Mouse (Mus musculus): Measurements from ENCODE around the gene Ttll4.

Ttll4 gene

DNA sequence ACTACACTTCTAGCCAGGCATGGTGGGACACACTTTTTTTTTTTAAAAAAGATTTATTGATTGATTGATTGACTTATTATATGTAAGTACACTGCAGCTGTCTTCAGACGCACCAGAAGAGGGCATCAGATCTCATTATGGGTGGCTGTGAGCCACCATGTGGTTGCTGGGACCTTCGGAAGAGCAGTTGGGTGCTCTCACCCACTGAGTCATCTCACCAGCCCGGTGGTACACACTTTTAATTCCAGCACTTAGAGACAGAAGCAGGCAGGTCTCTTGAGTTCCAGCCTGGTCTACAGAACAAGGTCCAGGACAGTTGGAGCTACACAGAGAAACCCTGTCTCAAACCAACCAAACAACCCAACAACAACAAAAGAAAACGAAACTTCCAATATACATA is 50.5 kb downstream of the Ttll4 start:
- no peak for DNase-seq (ENCODE audit: low read depth, low spot score)

GRCm38 (mm10) chr1:74712461-74713098 is 51.0 kb downstream of the Ttll4 start:
- no peak for DNase-seq (ENCODE audit: low read depth, low spot score)

DNA sequence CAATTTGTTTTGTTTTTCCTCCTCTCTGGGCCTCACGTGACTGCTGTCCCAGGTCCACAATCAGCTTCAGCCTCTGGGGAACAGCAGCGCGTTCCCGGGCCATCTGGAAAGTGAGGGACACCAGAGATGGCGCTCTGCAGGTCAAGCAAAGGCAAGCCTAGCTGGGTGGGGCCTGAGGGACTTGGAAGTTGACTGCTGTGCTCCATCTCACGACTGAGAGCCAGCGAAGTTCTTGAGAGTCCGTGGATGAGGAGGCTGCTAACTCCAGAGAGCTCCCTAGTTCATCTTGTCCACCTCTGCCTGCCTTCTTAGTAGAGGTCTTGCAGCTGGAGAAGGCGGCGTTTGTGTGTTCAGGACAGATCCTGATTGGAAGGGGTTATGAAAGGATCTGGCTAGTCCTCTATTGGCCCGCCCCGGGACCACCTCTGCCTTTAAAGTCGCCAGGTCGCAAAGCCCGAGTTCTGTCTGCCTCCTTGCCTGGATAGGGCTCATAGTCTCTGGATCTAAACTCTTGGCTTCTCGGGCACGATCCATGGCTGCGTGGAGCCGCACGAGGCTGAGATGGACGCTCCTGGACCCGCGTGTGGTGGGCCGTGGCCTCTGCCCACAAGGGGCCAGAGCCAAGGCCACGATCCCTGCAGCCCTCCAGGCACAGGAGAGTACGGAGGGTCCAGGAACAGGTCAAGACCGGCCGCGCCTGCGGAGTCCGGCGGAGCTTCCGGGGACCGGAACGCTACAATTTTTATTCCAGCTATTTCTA is 51.7 kb downstream of the Ttll4 start, which contains the start of gene Cyp27a1:
TSS of gene Cyp27a1 (plus strand) at position 476 of the 760 bp plus-strand sequence.
- DNase-seq (ENCODE audit: low read depth, low spot score): no peak

- no peak for DNase-seq (ENCODE audit: low read depth, low spot score)
These were observed 52.5 kb downstream of the Ttll4 start for GRCm38 (mm10) chr1:74713859-74714730.

DNA sequence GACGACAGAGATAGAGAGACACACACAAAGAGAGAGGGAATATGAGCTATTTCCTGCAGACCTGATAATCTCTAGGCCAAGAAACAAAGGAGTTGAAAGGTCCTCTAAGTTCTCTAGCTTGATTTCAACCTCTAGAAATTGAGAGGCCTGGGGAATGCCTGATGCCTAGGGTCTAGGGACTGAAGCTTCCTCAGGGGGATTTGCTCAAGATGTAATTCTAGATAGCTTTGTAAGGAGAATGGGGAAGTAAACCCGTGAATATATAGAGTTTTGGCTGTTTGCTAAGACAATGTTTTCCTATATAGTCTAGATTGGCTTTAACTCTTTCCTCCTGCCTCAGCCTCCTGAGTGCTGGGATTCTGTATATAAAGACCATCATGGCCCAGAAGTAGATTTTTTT is 53.4 kb downstream of the Ttll4 start:
- DNase-seq (ENCODE audit: low read depth, low spot score): no peak

DNA sequence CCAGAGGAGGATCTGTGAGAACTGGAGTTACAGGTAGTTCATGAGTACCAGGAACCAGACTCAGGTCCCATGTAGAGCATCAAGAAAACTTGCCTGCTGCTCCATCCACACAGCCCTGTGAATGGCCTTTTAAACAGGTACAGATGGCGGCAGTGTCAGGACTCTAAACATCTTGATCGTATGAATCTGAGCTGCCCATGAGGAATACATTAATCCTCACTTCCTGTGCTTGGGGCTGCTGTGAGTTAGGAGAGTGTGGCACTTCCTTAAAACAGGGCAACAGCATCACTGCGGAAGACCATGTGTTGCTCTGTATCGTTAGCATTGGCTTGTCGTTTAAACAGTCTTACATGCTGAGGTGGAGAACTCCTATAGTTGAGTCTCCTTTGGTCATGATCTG is 53.9 kb downstream of the Ttll4 start:
- DNase-seq (ENCODE audit: low read depth, low spot score): no peak

- no peak for DNase-seq (ENCODE audit: low read depth, low spot score)
These were observed 54.3 kb downstream of the Ttll4 start for GRCm38 (mm10) chr1:74715886-74716285.

GRCm38 (mm10) chr1:74718113-74718512 is 56.6 kb downstream of the Ttll4 start:
- DNase-seq (ENCODE audit: low read depth, low spot score): no peak

DNA sequence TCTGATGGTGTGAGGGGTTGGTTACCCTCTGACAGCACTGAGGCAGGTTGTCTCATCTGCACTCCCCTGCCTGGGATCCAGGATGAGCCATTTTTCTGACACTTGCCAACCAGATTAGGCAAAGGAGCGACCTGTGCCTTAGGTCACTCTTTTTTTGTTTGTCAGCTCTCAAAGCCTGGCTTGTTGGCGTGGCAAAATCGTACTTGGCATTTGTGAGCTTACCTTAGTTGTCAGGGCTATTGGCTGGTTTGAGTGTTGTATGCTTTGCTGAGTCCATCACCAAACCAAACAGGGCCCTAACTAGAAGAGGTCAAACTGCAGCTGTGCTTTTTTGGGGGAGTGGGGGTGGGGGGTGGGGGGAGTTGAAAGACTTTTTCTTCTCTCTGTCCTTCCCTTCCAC is 57.7 kb downstream of the Ttll4 start:
- no peak for DNase-seq (ENCODE audit: low read depth, low spot score)

- no peak for DNase-seq (ENCODE audit: low read depth, low spot score)
These were observed 60.1 kb downstream of the Ttll4 start for GRCm38 (mm10) chr1:74721657-74722056.

DNA sequence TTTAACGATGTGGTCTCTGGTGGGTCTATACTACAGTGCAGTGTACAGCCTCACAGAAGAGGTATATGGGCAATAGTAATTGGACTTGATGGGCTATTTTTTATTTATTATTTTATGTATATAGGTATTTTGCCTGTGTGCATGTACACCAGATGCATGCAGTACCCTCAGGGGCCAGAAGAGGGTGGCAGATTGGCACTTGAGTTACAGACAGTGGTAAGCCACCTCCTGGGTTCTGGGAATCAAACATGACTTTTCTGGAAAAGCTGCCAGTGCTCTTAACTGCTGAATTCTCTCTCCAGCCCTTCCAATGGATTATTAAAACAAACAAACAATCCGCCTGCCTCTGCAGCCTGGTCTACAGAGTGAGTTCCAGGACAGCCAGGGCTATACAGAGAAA is 62.2 kb downstream of the Ttll4 start:
- no peak for DNase-seq (ENCODE audit: low read depth, low spot score)

GRCm38 (mm10) chr1:74726114-74726513 is 64.6 kb downstream of the Ttll4 start:
- no peak for DNase-seq (ENCODE audit: low read depth, low spot score)

GRCm38 (mm10) chr1:74726674-74727073 is 65.1 kb downstream of the Ttll4 start:
- no peak for DNase-seq (ENCODE audit: low read depth, low spot score)

GRCm38 (mm10) chr1:74728446-74728845 is 66.9 kb downstream of the Ttll4 start:
- DNase-seq (ENCODE audit: low read depth, low spot score): no peak

DNA sequence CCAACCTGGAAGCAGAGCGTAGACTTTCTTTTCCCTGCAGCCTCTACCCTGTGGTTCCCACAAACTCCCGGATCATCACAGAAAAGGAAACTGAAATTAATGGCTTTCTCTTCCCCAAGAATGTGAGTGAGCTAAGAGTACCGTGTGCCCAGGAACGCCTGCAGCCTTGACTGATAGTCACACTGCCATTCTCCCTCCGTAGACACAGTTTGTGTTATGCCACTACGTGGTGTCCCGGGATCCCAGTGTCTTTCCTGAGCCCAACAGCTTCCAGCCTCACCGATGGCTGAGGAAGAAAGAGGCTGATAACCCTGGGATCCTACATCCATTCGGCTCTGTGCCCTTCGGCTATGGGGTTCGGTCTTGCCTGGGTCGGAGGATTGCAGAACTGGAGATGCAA is 75.4 kb downstream of the Ttll4 start:
- no peak for DNase-seq (ENCODE audit: low read depth, low spot score)

DNA sequence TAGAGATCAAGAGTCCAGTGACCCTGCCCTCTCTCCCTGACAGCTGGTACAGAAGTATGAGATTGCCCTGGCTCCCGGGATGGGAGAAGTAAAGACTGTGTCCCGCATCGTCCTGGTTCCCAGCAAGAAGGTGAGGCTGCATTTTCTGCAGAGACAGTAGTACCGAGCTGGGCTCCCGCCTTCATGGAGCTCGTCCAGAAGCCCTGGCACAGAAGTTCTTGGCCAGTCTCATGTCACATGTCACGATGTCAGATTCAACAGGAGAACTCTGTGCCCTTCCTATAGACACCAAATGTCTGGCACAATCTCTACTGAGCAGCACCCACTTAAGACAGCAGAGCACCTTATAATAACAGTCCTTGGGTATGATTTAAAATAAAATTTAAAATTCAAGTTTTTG is 76.0 kb downstream of the Ttll4 start:
- DNase-seq (ENCODE audit: low read depth, low spot score): no peak

DNA sequence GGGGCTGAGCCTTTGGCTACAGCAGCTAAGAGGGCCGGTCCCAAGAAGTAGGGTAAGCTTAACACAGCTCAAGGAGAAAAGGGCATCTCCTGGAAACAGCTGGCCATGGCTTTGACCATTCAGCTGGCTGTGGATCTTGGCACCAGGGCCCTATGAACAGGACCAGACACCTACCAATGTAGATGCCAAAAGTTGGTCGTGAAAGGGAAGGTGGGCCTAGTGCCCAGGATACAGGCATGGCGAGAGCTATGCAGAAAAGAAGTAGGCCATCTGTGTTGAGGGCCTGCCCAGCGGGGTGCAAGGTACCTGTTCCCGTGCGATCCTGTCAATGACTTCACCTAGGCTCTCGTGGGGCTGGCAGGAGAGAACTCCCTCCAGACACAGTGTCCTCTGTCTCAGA is 79.3 kb downstream of the Ttll4 start:
- no peak for DNase-seq (ENCODE audit: low read depth, low spot score)

GRCm38 (mm10) chr1:74747335-74747734 is 85.8 kb downstream of the Ttll4 start:
- no peak for DNase-seq (ENCODE audit: low read depth, low spot score)

- DNase-seq (ENCODE audit: low read depth, low spot score): no peak
These were observed 87.2 kb downstream of the Ttll4 start, which contains the start of gene Prkag3 for GRCm38 (mm10) chr1:74748643-74749271. Gene Prkag3, minus strand, starts transcription at chr1:74749221.

- DNase-seq (ENCODE audit: low read depth, low spot score): no peak
These were observed 87.8 kb downstream of the Ttll4 start for GRCm38 (mm10) chr1:74749301-74749700.

GRCm38 (mm10) chr1:74750683-74751082 is 89.1 kb downstream of the Ttll4 start:
- DNase-seq (ENCODE audit: low read depth, low spot score): no peak

DNA sequence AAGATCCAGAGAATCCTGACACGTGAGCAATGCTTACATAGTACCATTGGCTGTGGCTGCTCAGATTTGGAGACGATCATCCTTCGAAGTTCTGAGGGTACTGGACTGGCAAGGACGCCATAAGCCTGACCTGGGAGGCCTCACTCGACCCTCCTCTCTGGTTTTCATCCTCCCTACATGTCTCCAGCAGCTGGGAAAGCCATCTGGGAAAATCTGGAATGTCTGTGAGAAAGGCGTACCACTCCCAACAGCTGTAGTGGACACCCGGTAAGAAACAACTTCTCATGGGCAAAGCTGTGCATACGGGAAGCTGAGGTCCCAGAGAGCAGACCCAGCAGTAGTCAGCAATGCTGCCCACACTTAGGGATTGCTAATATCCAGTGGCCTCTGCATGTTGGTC is 90.6 kb downstream of the Ttll4 start:
- DNase-seq (ENCODE audit: low read depth, low spot score): no peak

Measured in c-Kit-negative CD71-positive TER-119-positive erythroid progenitor cells, embryonic 14.5 days (primary cell).